Mouse (Mus musculus) forebrain, embryonic 16.5 days (tissue): Measurements from ENCODE around the gene Myo18a. TPM values are rescaled to one million over a fixed set of nuclear protein-coding genes. Genes with fewer than 3 reads are reported as not detected.

ENCODE experiments used
- ATAC-seq: fragments of 200-750 bp; cut with Nextera tagmentation; 2 replicates; pipeline ENCODE4 v1.8.0; 2017; ENCODE audit warnings: mild to moderate bottlenecking, moderate library complexity
- H3K27ac ChIP-seq: fragments of 300-500 bp; sonication (generic); 2 replicates; pipeline ENCODE4 v1.5.1; 2014; ENCODE audit warnings: low read length, control low read depth
- H3K27me3 ChIP-seq: fragments of 300-500 bp; sonication (generic); replicated peaks from 2 replicates; pipeline ENCODE4 v1.6.1; 2014; ENCODE audit warnings: low read length; ENCODE audit not compliant: control insufficient read depth, insufficient read depth
- H3K36me3 ChIP-seq: fragments of 300-500 bp; sonication (generic); 2 replicates; pipeline ENCODE4 v1.6.1; 2014; ENCODE audit not compliant: control insufficient read depth, insufficient read depth
- H3K4me1 ChIP-seq: fragments of 300-500 bp; sonication (generic); replicated peaks from 2 replicates; pipeline ENCODE4 v1.6.1; 2014; ENCODE audit warnings: low read length; ENCODE audit not compliant: control insufficient read depth, insufficient read depth
- H3K4me2 ChIP-seq: fragments of 300-500 bp; sonication (generic); 2 replicates; pipeline ENCODE4 v1.6.1; 2014; ENCODE audit warnings: mild to moderate bottlenecking, low read length, control low read depth
- H3K4me3 ChIP-seq: fragments of 300-500 bp; sonication (generic); replicated peaks from 2 replicates; pipeline ENCODE4 v1.5.1; 2014; ENCODE audit warnings: mild to moderate bottlenecking, low read length, control low read depth
- H3K9ac ChIP-seq: fragments of 300-500 bp; sonication (generic); replicated peaks from 2 replicates; pipeline ENCODE4 v1.6.1; 2014; ENCODE audit warnings: low read depth, low read length, control low read depth
- H3K9me3 ChIP-seq: fragments of 300-500 bp; sonication (generic); 2 replicates; pipeline ENCODE4 v1.6.1; 2016; ENCODE audit warnings: low read length; ENCODE audit not compliant: control insufficient read depth
- WGBS: fragments of 180-500 bp; shearing (Covaris S2); extraction: QIAGEN DNeasy Blood & Tissue Kit; methylation state at CpG from one replicate; pipeline ENCODE4 v1.1.7; 2014; 5-methylcytosine and 5-hydroxymethylcytosine counted together
- polyA plus RNA-seq: library from polyadenylated mRNA; unstranded; fragments of >200 nt; fragmentation: Nextera tagmentation; extraction: Ambion mirVana; gene quantifications from 2 replicates; pipeline ENCODE4 v1.2.1, GENCODE M21; 2015

The Myo18a gene
- polyA plus RNA-seq, 1 experiment from 2014 or later: 54.8 TPM

GRCm38 (mm10) chr11:77825853-77826252 lies 62.8 kb downstream of the Myo18a start:
- Histone ChIP-seq H3K4me1 (peaks cover 39% of the 10 kb centered on the region), H3K36me3 (peaks cover 7% of the 10 kb centered on the region), H3K4me2 (no peak overlapping the region), H3K9me3 (no peaks in the 10 kb centered on the region), H3K9ac (peak overlapping the region; percentile 39; the same call in 1 of the 2 replicates), H3K27ac (peak overlapping the region; percentile 71), H3K4me3 (no peak overlapping the region), H3K27me3 (no peaks in the 10 kb centered on the region)
- WGBS: 3% methylated on average over 5 of the region's 5 CpGs
- peak; percentile 24 for ATAC-seq

- WGBS: 31% methylated on average over 3 of the region's 3 CpGs
- no peaks in the 10 kb centered on the region for H3K9me3 ChIP-seq
- peak overlapping the region; percentile 71 for H3K27ac ChIP-seq
- no peaks in the 10 kb centered on the region for H3K27me3 ChIP-seq
- ATAC-seq: no peak
- H3K4me1 ChIP-seq: peaks cover 42% of the 10 kb centered on the region
- H3K9ac ChIP-seq: peak overlapping the region; percentile 39; the same call in 1 of the 2 replicates
- H3K36me3 ChIP-seq: peaks cover 7% of the 10 kb centered on the region
- no peak overlapping the region for H3K4me2 ChIP-seq
- no peak overlapping the region for H3K4me3 ChIP-seq
Observed at GRCm38 (mm10) chr11:77826311-77826710, 63.3 kb downstream of the Myo18a start.

- Histone ChIP-seq H3K4me1 (peaks cover 43% of the 10 kb centered on the region), H3K4me2 (no peak overlapping the region), H3K27ac (peak overlapping the region; percentile 12; the same call in 1 of the 2 replicates), H3K9me3 (no peaks in the 10 kb centered on the region), H3K36me3 (peaks cover 7% of the 10 kb centered on the region), H3K9ac (0 out of 2 replicates have a peak overlapping the region, but pooled peaks have one; percentile 8), H3K4me3 (no peak overlapping the region), H3K27me3 (no peaks in the 10 kb centered on the region)
- peak; percentile 58 for ATAC-seq
- 51% methylated on average over 18 of the region's 18 CpGs for WGBS
Observed at GRCm38 (mm10) chr11:77827241-77827995, 64.4 kb downstream of the Myo18a start.

GRCm38 (mm10) chr11:77828163-77828562 lies 65.1 kb downstream of the Myo18a start:
- Histone ChIP-seq H3K4me3 (no peak overlapping the region), H3K9ac (no peak overlapping the region), H3K27me3 (no peaks in the 10 kb centered on the region), H3K36me3 (peaks cover 7% of the 10 kb centered on the region), H3K4me2 (no peak overlapping the region), H3K9me3 (no peaks in the 10 kb centered on the region), H3K27ac (no peak overlapping the region), H3K4me1 (peaks cover 43% of the 10 kb centered on the region)
- ATAC-seq: no peak
- 91% methylated on average over 5 of the region's 5 CpGs for WGBS

- no peak for ATAC-seq
- Histone ChIP-seq H3K9me3 (no peaks in the 10 kb centered on the region), H3K4me2 (no peak overlapping the region), H3K9ac (no peak overlapping the region; the same call in 1 of the 2 replicates), H3K36me3 (peaks cover 7% of the 10 kb centered on the region), H3K27ac (no peak overlapping the region), H3K4me3 (no peak overlapping the region), H3K4me1 (peaks cover 43% of the 10 kb centered on the region), H3K27me3 (no peaks in the 10 kb centered on the region)
- WGBS: 63% methylated on average over 23 of the region's 23 CpGs
Observed at GRCm38 (mm10) chr11:77829043-77829841, 66.2 kb downstream of the Myo18a start.

- Histone ChIP-seq H3K9me3 (no peaks in the 10 kb centered on the region), H3K4me3 (no peak overlapping the region), H3K9ac (peak overlapping the region; percentile 22; the same call in 1 of the 2 replicates), H3K4me1 (peaks cover 43% of the 10 kb centered on the region), H3K4me2 (no peak overlapping the region), H3K27ac (peak overlapping the region; percentile 35; the same call in 1 of the 2 replicates), H3K36me3 (peaks cover 7% of the 10 kb centered on the region), H3K27me3 (no peaks in the 10 kb centered on the region)
- 16% methylated on average over 7 of the region's 7 CpGs for WGBS
- ATAC-seq: no peak
Observed at GRCm38 (mm10) chr11:77830875-77831274, 67.8 kb downstream of the Myo18a start.

GRCm38 (mm10) chr11:77832541-77832940 lies 69.5 kb downstream of the Myo18a start:
- WGBS: 72% methylated on average over 4 of the region's 4 CpGs
- H3K4me1 ChIP-seq: peaks cover 27% of the 10 kb centered on the region
- 0 out of 2 replicates have a peak overlapping the region, but pooled peaks have one; percentile 11 for H3K27ac ChIP-seq
- no peak for ATAC-seq
- H3K4me3 ChIP-seq: no peak overlapping the region
- no peaks in the 10 kb centered on the region for H3K9me3 ChIP-seq
- no peak overlapping the region for H3K9ac ChIP-seq
- no peak overlapping the region for H3K4me2 ChIP-seq
- no peaks in the 10 kb centered on the region for H3K27me3 ChIP-seq
- peaks cover 7% of the 10 kb centered on the region for H3K36me3 ChIP-seq

- Histone ChIP-seq H3K4me3 (no peak overlapping the region), H3K9me3 (no peaks in the 10 kb centered on the region), H3K27me3 (no peaks in the 10 kb centered on the region), H3K9ac (no peak overlapping the region), H3K27ac (no peak overlapping the region), H3K36me3 (no peaks in the 10 kb centered on the region; the same call in 1 of the 2 replicates), H3K4me1 (peaks cover 17% of the 10 kb centered on the region), H3K4me2 (no peak overlapping the region)
- no peak for ATAC-seq
- WGBS: 87% methylated on average over 3 of the region's 3 CpGs
Observed at GRCm38 (mm10) chr11:77835109-77835508, 72.1 kb downstream of the Myo18a start.

GRCm38 (mm10) chr11:77836290-77836689 lies 73.2 kb downstream of the Myo18a start:
- Histone ChIP-seq H3K9me3 (no peaks in the 10 kb centered on the region), H3K36me3 (peaks cover 3% of the 10 kb centered on the region; the same call in 1 of the 2 replicates), H3K4me3 (no peak overlapping the region), H3K4me1 (peaks cover 6% of the 10 kb centered on the region; the same call in 1 of the 2 replicates), H3K27me3 (no peaks in the 10 kb centered on the region), H3K9ac (no peak overlapping the region), H3K27ac (no peak overlapping the region), H3K4me2 (no peak overlapping the region)
- WGBS: 56% methylated on average over 5 of the region's 5 CpGs
- no peak for ATAC-seq
